Mouse (Mus musculus) cortical plate, adult 2 months (tissue): ENCODE measurements around the gene Drc3.

Experiments used
- CTCF ChIP-seq: fragments of 200-500 bp; IDR thresholded peaks from 2 replicates; pipeline ENCODE4 v1.5.1; 2011; ENCODE audit warnings: mild to moderate bottlenecking, control low read depth, low read length; ENCODE audit not compliant: insufficient read depth; ENCODE audit errors: extremely low read depth
- POLR2A ChIP-seq: fragments of 200-500 bp; IDR thresholded peaks from 2 replicates; pipeline ENCODE4 v1.6.1; 2011; ENCODE audit warnings: mild to moderate bottlenecking, low read length, control low read depth; ENCODE audit not compliant: insufficient read depth; ENCODE audit errors: extremely low read depth

DNA sequence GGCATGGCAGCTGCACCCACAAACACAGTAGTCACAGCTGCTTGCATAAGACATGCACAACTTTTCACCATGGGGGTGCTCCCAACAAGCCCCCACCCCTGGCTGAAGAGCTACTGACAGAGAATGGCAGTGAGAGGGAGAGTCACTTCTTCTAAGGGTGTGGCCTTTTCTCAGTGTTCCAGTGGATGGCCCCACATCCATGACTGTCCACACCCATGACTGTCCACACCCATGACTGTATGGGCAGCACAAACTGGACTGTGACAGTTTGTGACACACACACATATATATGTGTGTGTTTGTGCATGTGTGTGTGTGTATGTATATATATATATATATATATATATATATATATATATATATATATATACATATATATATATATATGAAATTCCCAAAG lies 43.3 kb upstream of the Drc3 start:
- no peak for TF ChIP-seq POLR2A
- TF ChIP-seq CTCF = no peak
